Mouse (Mus musculus) bone marrow, adult 2 months (tissue): Measurements from ENCODE around the gene Pde4d.

ENCODE experiments used
- CTCF ChIP-seq: fragments of 200-500 bp; IDR thresholded peaks from 2 replicates; pipeline ENCODE4 v1.5.1; 2011; ENCODE audit warnings: low read length, control low read depth; ENCODE audit not compliant: control insufficient read depth, insufficient read depth
- POLR2A ChIP-seq: fragments of 200-500 bp; IDR thresholded peaks from 2 replicates; pipeline ENCODE4 v1.6.1; 2011; ENCODE audit warnings: low read depth, mild to moderate bottlenecking, control low read depth, low read length, borderline replicate concordance; ENCODE audit not compliant: control insufficient read depth

DNA sequence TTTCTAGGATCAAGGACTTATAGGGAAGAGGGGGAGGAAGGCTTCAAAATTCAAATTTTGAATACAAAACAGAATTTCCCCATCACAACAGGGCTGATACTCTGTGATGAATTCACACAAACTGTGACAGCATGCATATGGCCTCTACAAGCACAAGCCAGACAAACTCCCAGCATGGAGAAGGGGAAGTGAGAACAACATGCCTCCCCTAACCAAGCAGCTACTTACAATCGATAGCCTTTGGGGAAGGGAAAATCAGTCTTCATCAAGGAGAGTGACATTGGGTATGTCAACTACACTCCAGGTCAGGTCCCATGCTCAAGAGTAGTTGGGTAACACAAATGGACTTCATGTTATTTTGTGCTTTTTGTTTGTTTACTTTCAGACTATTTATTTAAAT is 83.1 kb downstream of the Pde4d start:
- TF ChIP-seq POLR2A (no peak), CTCF (no peak)
